Mouse (Mus musculus) testis, adult 2 months (tissue): ENCODE measurements around the gene Pip5k1b. TPM values are rescaled to one million over a fixed set of nuclear protein-coding genes. Genes with fewer than 3 reads are reported as not detected.

Experiments
- H3K27ac ChIP-seq: fragments of 200-500 bp; 2 replicates; pipeline ENCODE4 v1.5.1; 2012; ENCODE audit warnings: low read depth, low read length; ENCODE audit not compliant: control insufficient read depth, insufficient read depth
- H3K27me3 ChIP-seq: fragments of 200-500 bp; 2 replicates; pipeline ENCODE4 v1.6.1; 2012; ENCODE audit warnings: mild to moderate bottlenecking, low read length, moderate library complexity; ENCODE audit not compliant: control insufficient read depth, insufficient read depth
- H3K36me3 ChIP-seq: fragments of 200-500 bp; 2 replicates; pipeline ENCODE4 v1.6.1; 2012; ENCODE audit warnings: mild to moderate bottlenecking, low read length; ENCODE audit not compliant: control insufficient read depth, insufficient read depth
- H3K4me1 ChIP-seq: fragments of 200-500 bp; 2 replicates; pipeline ENCODE4 v1.6.1; 2012; ENCODE audit warnings: low read length; ENCODE audit not compliant: control insufficient read depth, insufficient read depth
- H3K4me3 ChIP-seq: fragments of 200-500 bp; 2 replicates; pipeline ENCODE4 v1.5.1; 2012; ENCODE audit warnings: low read depth, mild to moderate bottlenecking, low read length, moderate library complexity, mixed read lengths; ENCODE audit not compliant: control insufficient read depth
- CTCF ChIP-seq: fragments of 200-500 bp; IDR thresholded peaks from 2 replicates; pipeline ENCODE4 v1.5.1; 2012; ENCODE audit warnings: low read depth, mild to moderate bottlenecking, inconsistent platforms, low read length, moderate library complexity; ENCODE audit not compliant: control insufficient read depth, insufficient read depth, insufficient replicate concordance
- POLR2A ChIP-seq: fragments of 200-500 bp; IDR thresholded peaks from 2 replicates; pipeline ENCODE4 v1.6.1; 2012; ENCODE audit warnings: low read depth, mild to moderate bottlenecking, inconsistent platforms, low read length, moderate library complexity; ENCODE audit not compliant: control insufficient read depth
- polyA plus RNA-seq: library from polyadenylated mRNA; depleted of rRNA; stranded (reverse); fragments of >200 nt; gene quantifications from 2 replicates; pipeline ENCODE4 v1.2.3, GENCODE M21; 2012

Gene Pip5k1b
- polyA plus RNA-seq, 1 experiment = 6.1 TPM

DNA sequence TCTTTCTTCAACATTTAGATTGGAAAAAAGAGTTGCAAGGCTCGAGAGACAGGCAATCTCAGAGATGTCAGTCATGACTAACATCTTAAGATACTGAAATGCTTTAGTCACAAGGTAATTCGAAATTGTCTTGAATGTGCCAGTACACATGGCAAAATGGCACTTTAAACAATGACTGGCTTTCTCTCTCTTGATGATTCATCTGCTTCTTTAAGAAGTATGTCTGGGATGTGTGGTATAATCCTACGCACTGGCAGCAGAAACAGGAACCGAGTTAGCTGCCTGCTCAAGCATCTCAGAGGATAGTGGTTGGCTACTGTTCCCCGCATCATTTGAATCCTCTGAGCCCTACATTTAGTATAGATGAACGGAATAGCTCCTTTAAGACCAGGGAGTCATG lies 230.0 kb downstream of the Pip5k1b start:
- Histone ChIP-seq H3K4me3 (no peak overlapping the region), H3K27ac (no peak overlapping the region), H3K36me3 (no peaks in the 10 kb centered on the region), H3K4me1 (no peaks in the 10 kb centered on the region), H3K27me3 (no peaks in the 10 kb centered on the region)
- TF ChIP-seq CTCF (no peak), POLR2A (no peak)

DNA sequence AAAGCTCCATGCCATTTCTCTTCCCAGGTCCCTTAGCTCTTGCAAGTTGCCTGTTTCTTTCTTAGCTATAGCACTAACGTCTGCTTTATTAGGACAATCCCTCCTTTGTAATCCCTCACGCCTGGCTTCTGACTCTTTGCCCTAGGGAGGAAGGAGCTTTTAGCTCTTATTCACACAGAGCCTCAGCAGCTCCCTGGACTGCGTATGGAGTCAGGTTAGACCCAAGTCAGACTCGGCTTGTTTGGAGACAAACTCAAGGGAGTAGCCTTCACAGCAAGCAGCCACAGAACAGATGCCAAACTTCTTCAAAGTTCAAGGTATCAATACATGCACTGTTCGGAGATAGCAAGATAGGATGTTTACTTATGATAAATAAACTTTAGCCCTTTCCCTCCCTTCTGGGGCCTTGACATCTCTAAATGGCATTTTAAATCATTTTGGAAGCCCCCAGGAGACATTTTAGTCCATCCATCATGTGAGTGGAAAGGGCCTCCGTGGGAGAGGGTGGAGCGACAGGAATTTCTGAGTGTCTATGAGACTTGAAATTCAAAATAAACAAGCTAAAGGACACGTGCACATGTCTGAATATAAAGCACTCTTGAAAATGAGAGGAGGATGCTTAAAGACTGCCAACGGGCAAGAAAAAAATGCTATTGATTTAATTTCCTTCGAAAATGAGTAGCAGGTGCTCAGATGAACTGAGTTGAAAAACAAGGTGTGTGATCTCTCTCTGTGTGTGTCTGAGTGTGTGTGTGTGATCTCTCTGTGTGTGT lies 231.6 kb downstream of the Pip5k1b start:
- no peaks in the 10 kb centered on the region for H3K36me3 ChIP-seq
- no peak overlapping the region for H3K4me3 ChIP-seq
- TF ChIP-seq POLR2A (no peak), CTCF (no peak)
- no peaks in the 10 kb centered on the region for H3K4me1 ChIP-seq
- peak overlapping the region; percentile 48 for H3K27ac ChIP-seq
- H3K27me3 ChIP-seq = no peaks in the 10 kb centered on the region

DNA sequence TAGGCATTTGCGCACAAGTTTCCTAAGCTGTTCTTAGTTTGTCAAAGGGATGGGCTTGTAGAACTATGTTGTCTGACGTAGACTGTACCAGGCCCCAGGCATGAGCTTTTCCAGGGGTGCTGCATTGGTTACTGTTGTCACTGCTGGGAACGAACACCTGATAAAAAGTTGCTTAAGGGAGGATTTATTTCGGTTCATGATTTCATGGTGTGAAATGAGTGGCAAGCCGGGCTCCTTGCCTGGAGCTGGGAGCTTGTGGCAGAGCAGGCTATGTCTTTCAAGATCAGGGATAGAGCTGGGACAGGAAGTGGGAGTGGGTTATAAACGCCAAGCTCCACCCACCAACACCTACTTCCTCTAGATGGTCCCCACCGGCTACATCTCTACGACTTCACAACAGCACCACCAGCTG lies 233.8 kb downstream of the Pip5k1b start:
- no peaks in the 10 kb centered on the region for H3K27me3 ChIP-seq
- no peak overlapping the region for H3K27ac ChIP-seq
- no peak overlapping the region for H3K4me3 ChIP-seq
- H3K36me3 ChIP-seq = no peaks in the 10 kb centered on the region
- no peaks in the 10 kb centered on the region for H3K4me1 ChIP-seq
- TF ChIP-seq POLR2A (no peak), CTCF (no peak)

DNA sequence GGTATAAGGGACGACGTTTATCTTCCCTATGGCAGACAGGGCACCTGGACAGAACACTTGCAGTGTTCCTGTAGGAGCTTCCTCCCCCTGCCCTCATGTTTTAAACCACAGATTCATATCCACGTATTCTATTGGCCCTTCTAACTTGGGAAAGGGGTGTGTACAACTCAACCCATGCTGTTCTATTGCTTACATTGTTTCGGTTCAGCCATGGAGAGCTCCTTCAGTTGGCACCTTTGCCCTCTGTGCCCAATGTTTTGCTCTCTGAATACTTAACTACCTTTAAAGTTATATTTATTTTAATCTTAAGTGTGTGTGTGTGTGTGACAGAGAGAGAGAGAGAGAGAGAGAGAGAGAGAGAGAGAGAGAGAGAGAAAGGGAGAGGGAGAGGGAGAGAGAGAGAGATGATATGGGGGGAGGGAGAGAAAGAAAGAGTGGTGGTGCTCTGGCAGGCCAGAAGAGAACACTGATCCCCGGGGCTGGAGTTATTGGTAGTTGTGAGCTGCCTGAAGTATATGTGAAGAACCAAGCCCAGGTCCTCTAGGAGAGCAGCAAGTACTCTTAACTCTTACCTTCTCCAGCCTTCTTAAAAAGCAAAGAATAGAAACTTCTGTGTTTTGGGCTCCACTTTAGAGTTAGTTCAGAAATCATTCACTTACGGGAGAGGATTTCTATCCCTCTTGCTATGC lies 234.3 kb downstream of the Pip5k1b start:
- Histone ChIP-seq H3K4me1 (no peaks in the 10 kb centered on the region), H3K27ac (no peak overlapping the region), H3K36me3 (no peaks in the 10 kb centered on the region), H3K4me3 (no peak overlapping the region), H3K27me3 (no peaks in the 10 kb centered on the region)
- TF ChIP-seq POLR2A = no peak
- no peak for TF ChIP-seq CTCF

DNA sequence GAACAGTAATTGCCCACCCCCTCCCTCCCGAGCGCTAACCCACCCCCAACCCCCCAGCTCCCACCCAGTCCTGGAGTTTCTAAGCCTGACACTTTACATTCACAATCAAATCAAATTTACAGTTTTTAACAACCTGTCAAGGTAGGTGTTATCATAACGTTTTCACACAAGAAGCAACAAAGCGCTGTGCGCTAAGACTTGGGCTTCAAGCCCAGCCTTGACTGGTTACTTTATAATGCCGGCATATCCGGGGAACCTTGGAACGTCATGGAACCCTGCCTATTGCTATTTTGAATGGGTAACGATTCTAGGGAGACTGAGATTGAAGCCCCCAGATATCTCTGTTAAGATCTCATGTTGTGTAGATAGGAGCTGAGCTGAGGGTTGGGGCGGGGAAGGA lies 237.5 kb downstream of the Pip5k1b start:
- H3K36me3 ChIP-seq = no peaks in the 10 kb centered on the region
- TF ChIP-seq CTCF (no peak), POLR2A (no peak)
- no peaks in the 10 kb centered on the region for H3K27me3 ChIP-seq
- no peak overlapping the region for H3K27ac ChIP-seq
- H3K4me3 ChIP-seq = no peak overlapping the region
- H3K4me1 ChIP-seq = no peaks in the 10 kb centered on the region

DNA sequence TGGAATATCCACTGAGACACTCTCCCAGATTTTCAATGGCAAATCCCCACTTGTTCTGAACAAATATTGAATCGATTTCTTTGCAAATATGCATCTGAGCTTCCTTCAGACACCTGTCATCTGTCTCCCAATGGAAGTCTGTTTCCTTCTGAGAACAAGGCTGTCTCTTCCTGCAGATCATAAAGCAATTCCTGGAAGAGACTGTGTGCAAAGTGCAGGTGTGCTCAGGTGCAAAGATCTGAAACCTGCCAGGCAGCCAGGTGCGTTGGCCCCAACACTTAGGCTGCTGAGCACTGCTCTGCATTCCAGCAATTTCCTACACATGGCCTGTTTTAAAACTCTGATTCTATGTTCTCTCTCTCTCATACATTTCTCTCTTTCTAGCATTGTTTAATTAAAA lies 237.9 kb downstream of the Pip5k1b start:
- Histone ChIP-seq H3K27ac (no peak overlapping the region), H3K36me3 (no peaks in the 10 kb centered on the region), H3K27me3 (no peaks in the 10 kb centered on the region), H3K4me1 (no peaks in the 10 kb centered on the region), H3K4me3 (no peak overlapping the region)
- no peak for TF ChIP-seq CTCF
- TF ChIP-seq POLR2A = no peak

DNA sequence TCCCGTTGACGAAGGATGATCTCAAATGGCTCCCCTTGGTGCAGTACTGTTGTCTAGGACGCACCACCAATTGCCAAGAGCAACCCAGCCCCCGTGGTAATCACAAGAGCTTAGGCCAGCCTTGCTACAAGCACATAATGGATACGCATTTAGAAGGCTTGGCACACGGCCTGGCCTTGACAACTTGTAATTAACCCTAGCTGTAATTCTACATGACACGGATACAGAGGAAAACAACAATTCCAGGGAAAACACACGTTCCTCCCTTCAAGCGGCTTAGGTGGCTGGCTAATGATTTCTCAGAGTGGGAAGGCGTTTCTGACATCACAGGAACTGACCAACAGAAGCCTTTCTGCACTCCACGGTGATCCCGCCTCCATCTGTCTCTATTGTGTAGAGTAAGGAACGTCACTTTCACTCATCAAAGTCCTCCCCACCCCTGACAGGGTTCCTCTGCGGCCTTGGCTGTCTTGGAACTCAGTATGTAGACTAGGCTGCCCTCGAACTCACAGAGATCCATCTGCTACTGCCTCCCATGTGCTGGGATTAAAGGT lies 238.6 kb downstream of the Pip5k1b start:
- Histone ChIP-seq H3K36me3 (no peaks in the 10 kb centered on the region), H3K4me3 (no peak overlapping the region), H3K27me3 (no peaks in the 10 kb centered on the region), H3K4me1 (no peaks in the 10 kb centered on the region), H3K27ac (no peak overlapping the region)
- TF ChIP-seq CTCF = no peak
- no peak for TF ChIP-seq POLR2A
